Mouse (Mus musculus): Measurements from ENCODE around the gene Col12a1. TPM values are rescaled to one million over a fixed set of nuclear protein-coding genes. Genes with fewer than 3 reads are reported as not detected.

Col12a1 gene
- 0.35 TPM for polyA plus RNA-seq (2017; shearing (Covaris generic))

GRCm38 (mm10) chr9:79718481-79719370 is at the start of gene Col12a1:
TSS of gene Col12a1 (minus strand) at chr9:79718831.

GRCm38 (mm10) chr9:79759385-79760005 is 40.9 kb upstream of the Col12a1 start, which contains the start of gene Cox7a2:
TSS of gene Cox7a2 (minus strand) at chr9:79759878.

Other genes starting within 250 kb of the Col12a1 start
- 204 TPM for gene Cox7a2, start 41.0 kb upstream of the Col12a1 start, polyA plus RNA-seq (2017; shearing (Covaris generic))
- gene Tmem30a, start 74.7 kb upstream of the Col12a1 start, polyA plus RNA-seq (2017; shearing (Covaris generic)) = 153 TPM

All from effector memory CD4-positive, alpha-beta T cell, adult 7 months (primary cell).